Mouse (Mus musculus) intestine, embryonic 14.5 days (tissue): ENCODE results near the gene 2610528J11Rik. TPM values are rescaled to one million over a fixed set of nuclear protein-coding genes. Genes with fewer than 3 reads are reported as not detected.
A peak's percentile ranks its signal among the peaks of the same experiment; 100 is the strongest.

ENCODE experiments used
- ATAC-seq: fragments of 200-750 bp; cut with Nextera tagmentation; replicated peaks from 2 replicates; pipeline ENCODE4 v1.8.0; 2017; ENCODE audit warnings: low read depth, moderate number of reproducible peaks, moderate TSS enrichment, moderate library complexity; ENCODE audit not compliant: low FRiP score, low TSS enrichment
- DNase-seq: peaks from one replicate; pipeline ENCODE4 v3.0.0-alpha.2; 2018; ENCODE audit warnings: low spot score
- H3K27ac ChIP-seq: fragments of 300-500 bp; sonication (generic); 2 replicates; pipeline ENCODE4 v1.5.1; 2014; ENCODE audit warnings: low read depth, mild to moderate bottlenecking, control low read depth
- H3K27me3 ChIP-seq: fragments of 300-500 bp; sonication (generic); replicated peaks from 2 replicates; pipeline ENCODE4 v1.6.1; 2014; ENCODE audit warnings: low read length, control low read depth; ENCODE audit not compliant: control insufficient read depth, insufficient read depth
- H3K36me3 ChIP-seq: fragments of 300-500 bp; sonication (generic); 2 replicates; pipeline ENCODE4 v1.6.1; 2014; ENCODE audit warnings: low read length, control low read depth; ENCODE audit not compliant: control insufficient read depth, insufficient read depth
- H3K4me1 ChIP-seq: fragments of 300-500 bp; sonication (generic); replicated peaks from 2 replicates; pipeline ENCODE4 v1.6.1; 2014; ENCODE audit warnings: low read length, control low read depth, mixed read lengths; ENCODE audit not compliant: control insufficient read depth, insufficient read depth
- H3K4me2 ChIP-seq: fragments of 300-500 bp; sonication (generic); 2 replicates; pipeline ENCODE4 v1.6.1; 2014; ENCODE audit warnings: low read length
- H3K4me3 ChIP-seq: fragments of 300-500 bp; sonication (generic); 2 replicates; pipeline ENCODE4 v1.5.1; 2014; ENCODE audit warnings: low read depth, low read length, control low read depth, mixed read lengths
- H3K9ac ChIP-seq: fragments of 300-500 bp; sonication (generic); 2 replicates; pipeline ENCODE4 v1.6.1; 2014; ENCODE audit warnings: mild to moderate bottlenecking, low read length
- H3K9me3 ChIP-seq: fragments of 300-500 bp; sonication (generic); 2 replicates; pipeline ENCODE4 v1.6.1; 2016; ENCODE audit warnings: low read length, control low read depth; ENCODE audit not compliant: control insufficient read depth
- WGBS: fragments of 180-500 bp; shearing (Covaris S2); extraction: QIAGEN DNeasy Blood & Tissue Kit; methylation state at CpG from one replicate; pipeline ENCODE4 v1.1.7; 2014; 5-methylcytosine and 5-hydroxymethylcytosine counted together
- polyA plus RNA-seq: library from polyadenylated mRNA; unstranded; fragments of >200 nt; fragmentation: Nextera tagmentation; extraction: Ambion mirVana; gene quantifications from 2 replicates; pipeline ENCODE4 v1.2.1, GENCODE M21; 2014

Gene 2610528J11Rik
- polyA plus RNA-seq, 1 experiment from 2014 or later, result 46.4 TPM

- H3K27ac ChIP-seq, result no peak overlapping the region
- DNase-seq (no peak), ATAC-seq (no peak)
- H3K9ac ChIP-seq, result no peak overlapping the region
- H3K4me2 ChIP-seq, result no peak overlapping the region
- 37% methylated on average over 7 of the region's 7 CpGs for WGBS
- no peaks in the 10 kb centered on the region for H3K36me3 ChIP-seq
- H3K4me1 ChIP-seq, result no peaks in the 10 kb centered on the region
- H3K4me3 ChIP-seq, result no peak overlapping the region
- H3K27me3 ChIP-seq, result no peaks in the 10 kb centered on the region
- H3K9me3 ChIP-seq, result no peaks in the 10 kb centered on the region
These were observed 39.4 kb downstream of the 2610528J11Rik start for GRCm38 (mm10) chr4:118566161-118566676.

GRCm38 (mm10) chr4:118568709-118569108 lies 41.9 kb downstream of the 2610528J11Rik start:
- Histone ChIP-seq H3K9me3 (no peaks in the 10 kb centered on the region), H3K9ac (no peak overlapping the region), H3K4me2 (no peak overlapping the region), H3K4me3 (no peak overlapping the region), H3K4me1 (no peaks in the 10 kb centered on the region), H3K27ac (no peak overlapping the region), H3K27me3 (no peaks in the 10 kb centered on the region), H3K36me3 (no peaks in the 10 kb centered on the region)
- 53% methylated on average over 10 of the region's 10 CpGs for WGBS
- DNase-seq (no peak), ATAC-seq (no peak)

GRCm38 (mm10) chr4:118569320-118569719 lies 42.5 kb downstream of the 2610528J11Rik start:
- Histone ChIP-seq H3K27me3 (no peaks in the 10 kb centered on the region), H3K4me2 (no peak overlapping the region), H3K9ac (no peak overlapping the region), H3K4me3 (no peak overlapping the region), H3K36me3 (no peaks in the 10 kb centered on the region), H3K27ac (no peak overlapping the region), H3K4me1 (no peaks in the 10 kb centered on the region), H3K9me3 (no peaks in the 10 kb centered on the region)
- 76% methylated on average over 23 of the region's 23 CpGs for WGBS
- DNase-seq (no peak), ATAC-seq (0 out of 2 replicates have a peak, but pooled peaks have one; percentile 20)

- 82% methylated on average over 15 of the region's 15 CpGs for WGBS
- ATAC-seq, result no peak
- no peaks in the 10 kb centered on the region for H3K4me1 ChIP-seq
These were observed 44.6 kb downstream of the 2610528J11Rik start for GRCm38 (mm10) chr4:118571441-118571840.

GRCm38 (mm10) chr4:118576097-118576496 lies 49.3 kb downstream of the 2610528J11Rik start:
- Histone ChIP-seq H3K9me3 (no peaks in the 10 kb centered on the region), H3K4me1 (no peaks in the 10 kb centered on the region), H3K36me3 (no peaks in the 10 kb centered on the region), H3K27me3 (no peaks in the 10 kb centered on the region), H3K4me2 (no peak overlapping the region), H3K9ac (no peak overlapping the region), H3K4me3 (no peak overlapping the region), H3K27ac (no peak overlapping the region)
- no peak for ATAC-seq
- 5% methylated on average over 6 of the region's 6 CpGs for WGBS
- peak; percentile 95 for DNase-seq

More at GRCm38 (mm10) chr4:118571441-118571840, 44.6 kb downstream of the 2610528J11Rik start:
- Histone ChIP-seq H3K4me2 (no peak overlapping the region), H3K27me3 (no peaks in the 10 kb centered on the region), H3K36me3 (no peaks in the 10 kb centered on the region), H3K4me3 (no peak overlapping the region), H3K9me3 (no peaks in the 10 kb centered on the region), H3K27ac (no peak overlapping the region), H3K9ac (no peak overlapping the region)
- no peak for DNase-seq

GRCm38 (mm10) chr4:118579313-118579712 lies 52.5 kb downstream of the 2610528J11Rik start:
- Histone ChIP-seq H3K4me1 (no peaks in the 10 kb centered on the region), H3K9ac (no peak overlapping the region), H3K9me3 (no peaks in the 10 kb centered on the region), H3K27ac (no peak overlapping the region), H3K4me3 (no peak overlapping the region), H3K27me3 (no peaks in the 10 kb centered on the region), H3K4me2 (no peak overlapping the region), H3K36me3 (no peaks in the 10 kb centered on the region)
- DNase-seq (no peak), ATAC-seq (no peak)
- WGBS, result 52% methylated on average over 13 of the region's 13 CpGs

Other genes starting within 250 kb of the 2610528J11Rik start
- 69.1 and 73.6 TPM in 2 replicates for gene Ptprf, start 235.6 kb upstream of the 2610528J11Rik start, polyA plus RNA-seq
- 12.1 and 13.2 TPM in 2 replicates for gene Szt2, start 117.7 kb upstream of the 2610528J11Rik start, polyA plus RNA-seq
- gene Med8, start 117.7 kb upstream of the 2610528J11Rik start, polyA plus RNA-seq, result 106 and 109 TPM in 2 replicates
- 144 and 152 TPM in 2 replicates for gene Elovl1, start 98.9 kb upstream of the 2610528J11Rik start, polyA plus RNA-seq
- gene Cdc20, start 89.6 kb upstream of the 2610528J11Rik start, polyA plus RNA-seq, result 259 and 273 TPM in 2 replicates
- gene Mpl, start 69.5 kb upstream of the 2610528J11Rik start, polyA plus RNA-seq, result 0.31 and 0.46 TPM in 2 replicates
- 17.2 and 18.8 TPM in 2 replicates for gene Tie1, start 36.9 kb upstream of the 2610528J11Rik start, polyA plus RNA-seq
- gene Tmem125, start 17.0 kb downstream of the 2610528J11Rik start, polyA plus RNA-seq, result 8.5 and 9.3 TPM in 2 replicates
- gene Cfap57, start 93.8 kb downstream of the 2610528J11Rik start, polyA plus RNA-seq, result 0.27 and 0.41 TPM in 2 replicates
- 161 and 167 TPM in 2 replicates for gene Ebna1bp2, start 93.8 kb downstream of the 2610528J11Rik start, polyA plus RNA-seq
- gene Olfr62, start 132.0 kb downstream of the 2610528J11Rik start, polyA plus RNA-seq, result not detected in 2 replicates
- not detected in 2 replicates for gene Olfr1342, start 165.8 kb downstream of the 2610528J11Rik start, polyA plus RNA-seq
- not detected in 2 replicates for gene Olfr1341, start 176.5 kb downstream of the 2610528J11Rik start, polyA plus RNA-seq
- gene Olfr1340, start 193.1 kb downstream of the 2610528J11Rik start, polyA plus RNA-seq, result not detected in 2 replicates
- gene Olfr1339, start 205.2 kb downstream of the 2610528J11Rik start, polyA plus RNA-seq, result not detected in 2 replicates
- gene Olfr1338, start 231.7 kb downstream of the 2610528J11Rik start, polyA plus RNA-seq, result not detected in 2 replicates